Mouse (Mus musculus): ENCODE measurements at regions not wholly inside any gene's neighbourhood (a gene's known extent, or its start where the extent isn't known, plus 50 kb on each side); places are given as distances from the start of the nearest gene placed in this dataset.

- Histone ChIP-seq H3K4me3 (no peak overlapping the region), H3K27ac (no peak overlapping the region), H3K27me3 (ENCODE audit: low read depth, poor library complexity, severe bottlenecking) (no peaks in the 10 kb centered on the region), H3K9me3 (replicated peaks) (no peaks in the 10 kb centered on the region), H3K36me3 (no peaks in the 10 kb centered on the region), H3K4me1 (peaks cover 10% of the 10 kb centered on the region)
- DNase-seq (ENCODE audit: low spot score) = no peak
Observed at GRCm38 (mm10) chr4:8413307-8413706, 174.5 kb upstream of the Car8 start.

DNA sequence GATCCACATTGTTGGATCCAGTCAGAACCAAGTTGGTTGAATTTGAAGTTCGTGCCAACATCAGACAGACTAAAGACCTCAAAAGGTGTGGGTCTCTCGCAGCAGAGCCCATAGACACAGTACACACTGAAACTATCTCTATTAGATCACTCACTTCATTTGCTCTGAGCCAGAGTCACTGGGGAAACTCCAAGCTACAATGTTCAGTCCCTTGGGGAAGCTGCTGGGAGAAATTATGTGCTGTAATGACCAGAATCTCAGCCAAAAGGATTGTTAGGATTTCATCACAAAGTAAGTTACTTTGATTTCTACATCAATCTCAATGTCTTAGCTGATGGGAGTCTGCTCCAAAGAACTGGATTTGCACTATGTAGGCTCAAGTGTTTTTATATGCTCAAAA, 161.2 kb upstream of the Car8 start:
- Histone ChIP-seq H3K4me1 (peaks cover 6% of the 10 kb centered on the region; the same call in 1 of the 2 replicates), H3K36me3 (no peaks in the 10 kb centered on the region), H3K27ac (no peak overlapping the region), H3K9me3 (replicated peaks) (no peaks in the 10 kb centered on the region), H3K4me3 (no peak overlapping the region), H3K27me3 (ENCODE audit: low read depth, poor library complexity, severe bottlenecking) (no peaks in the 10 kb centered on the region)
- DNase-seq (ENCODE audit: low spot score) = no peak
- 90% methylated on average over 2 of the region's 2 CpGs for WGBS

DNA sequence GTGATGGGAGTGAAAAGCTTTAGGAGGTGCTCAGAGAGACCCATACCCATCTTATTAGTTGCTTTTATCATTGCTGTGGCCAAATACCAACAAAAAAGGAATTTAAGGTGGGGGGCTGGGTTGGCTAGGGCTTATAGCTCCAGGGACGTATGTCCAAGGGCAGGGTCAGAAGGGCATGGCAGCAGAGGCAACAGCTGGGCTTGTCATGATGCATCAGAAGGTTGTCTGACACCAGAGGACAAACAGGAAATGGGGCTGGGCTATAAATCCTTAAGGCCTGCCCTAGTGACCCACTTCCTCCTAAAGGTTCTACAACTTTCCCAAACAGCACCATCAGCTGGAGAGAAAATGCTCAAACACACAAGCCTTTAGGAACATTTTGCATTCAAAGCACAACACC, 160.6 kb upstream of the Car8 start:
- WGBS = 32% methylated on average over 1 of the region's 1 CpGs
- Histone ChIP-seq H3K27me3 (ENCODE audit: low read depth, poor library complexity, severe bottlenecking) (no peaks in the 10 kb centered on the region), H3K9me3 (replicated peaks) (no peaks in the 10 kb centered on the region), H3K4me1 (peaks cover 6% of the 10 kb centered on the region; the same call in 1 of the 2 replicates), H3K4me3 (no peak overlapping the region), H3K27ac (no peak overlapping the region), H3K36me3 (no peaks in the 10 kb centered on the region)
- no peak for DNase-seq (ENCODE audit: low spot score)

DNA sequence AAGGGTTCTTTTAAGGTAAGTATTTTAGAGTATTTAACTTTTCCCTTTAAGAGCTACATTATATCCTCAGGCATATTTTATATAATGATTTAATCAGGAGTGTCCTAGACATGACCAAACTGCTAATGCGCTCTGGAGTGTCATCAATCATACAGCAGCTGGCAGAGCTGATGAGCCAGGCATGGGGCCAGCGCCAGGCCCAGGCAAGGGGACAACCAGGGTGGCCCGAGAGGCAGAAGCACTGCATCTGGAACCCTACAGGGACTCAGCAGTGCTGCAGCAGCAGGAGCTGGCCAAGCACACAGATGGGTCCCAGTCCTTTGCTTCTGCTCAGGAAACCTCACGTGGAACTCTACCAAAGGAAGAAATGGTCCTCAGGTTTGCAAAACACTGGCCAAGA, 160.1 kb upstream of the Car8 start:
- WGBS = 81% methylated on average over 4 of the region's 4 CpGs
- H3K4me1 ChIP-seq = peaks cover 6% of the 10 kb centered on the region; the same call in 1 of the 2 replicates
- no peaks in the 10 kb centered on the region for H3K27me3 ChIP-seq (ENCODE audit: low read depth, poor library complexity, severe bottlenecking)
- H3K4me3 ChIP-seq = no peak overlapping the region
- H3K36me3 ChIP-seq = no peaks in the 10 kb centered on the region
- DNase-seq (ENCODE audit: low spot score) = no peak
- H3K27ac ChIP-seq = no peak overlapping the region
- H3K9me3 ChIP-seq (replicated peaks) = no peaks in the 10 kb centered on the region

GRCm38 (mm10) chr4:8383162-8383561, 144.3 kb upstream of the Car8 start:
- Histone ChIP-seq H3K36me3 (no peaks in the 10 kb centered on the region), H3K9me3 (replicated peaks) (no peaks in the 10 kb centered on the region), H3K4me1 (peaks cover 8% of the 10 kb centered on the region), H3K27ac (no peak overlapping the region), H3K4me3 (no peak overlapping the region), H3K27me3 (ENCODE audit: low read depth, poor library complexity, severe bottlenecking) (no peaks in the 10 kb centered on the region)
- no peak for DNase-seq (ENCODE audit: low spot score)
- WGBS = 97% methylated on average over 11 of the region's 11 CpGs

DNA sequence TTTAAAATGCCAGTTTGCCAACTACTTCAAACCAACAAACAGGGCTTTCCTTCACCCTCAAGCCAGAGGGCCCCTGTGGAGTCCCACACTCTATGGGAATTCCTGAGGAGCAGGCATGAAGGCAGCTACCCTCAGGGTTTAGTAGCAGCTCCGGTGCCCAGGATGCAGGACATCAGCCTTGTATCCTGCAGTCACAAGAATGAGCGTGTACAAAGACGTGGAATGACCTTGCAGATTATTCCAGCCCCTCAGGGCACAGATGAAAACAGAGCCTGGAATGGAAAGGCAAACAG, 143.2 kb upstream of the Car8 start:
- Histone ChIP-seq H3K9me3 (replicated peaks) (no peaks in the 10 kb centered on the region), H3K4me3 (no peak overlapping the region), H3K27ac (no peak overlapping the region), H3K27me3 (ENCODE audit: low read depth, poor library complexity, severe bottlenecking) (no peaks in the 10 kb centered on the region), H3K4me1 (peaks cover 8% of the 10 kb centered on the region), H3K36me3 (no peaks in the 10 kb centered on the region)
- 70% methylated on average over 3 of the region's 3 CpGs for WGBS
- no peak for DNase-seq (ENCODE audit: low spot score)

- WGBS = 35% methylated on average over 13 of the region's 13 CpGs
- no peaks in the 10 kb centered on the region for H3K36me3 ChIP-seq
- no peaks in the 10 kb centered on the region for H3K27me3 ChIP-seq (ENCODE audit: low read depth, poor library complexity, severe bottlenecking)
- no peak overlapping the region for H3K27ac ChIP-seq
- H3K4me3 ChIP-seq = no peak overlapping the region
- DNase-seq (ENCODE audit: low spot score) = peak; percentile 43
- H3K4me1 ChIP-seq = peaks cover 8% of the 10 kb centered on the region
- no peaks in the 10 kb centered on the region for H3K9me3 ChIP-seq (replicated peaks)
Observed at GRCm38 (mm10) chr4:8381408-8382124, 142.7 kb upstream of the Car8 start.

- peak; percentile 56 for DNase-seq (ENCODE audit: low spot score)
- no peaks in the 10 kb centered on the region for H3K36me3 ChIP-seq
- H3K9me3 ChIP-seq (replicated peaks) = no peaks in the 10 kb centered on the region
- H3K27me3 ChIP-seq (ENCODE audit: low read depth, poor library complexity, severe bottlenecking) = no peaks in the 10 kb centered on the region
- H3K4me3 ChIP-seq = no peak overlapping the region
- H3K4me1 ChIP-seq = peaks cover 8% of the 10 kb centered on the region
- no peak overlapping the region for H3K27ac ChIP-seq
- WGBS = 69% methylated on average over 5 of the region's 5 CpGs
Observed at GRCm38 (mm10) chr4:8380711-8381338, 142.0 kb upstream of the Car8 start.

DNA sequence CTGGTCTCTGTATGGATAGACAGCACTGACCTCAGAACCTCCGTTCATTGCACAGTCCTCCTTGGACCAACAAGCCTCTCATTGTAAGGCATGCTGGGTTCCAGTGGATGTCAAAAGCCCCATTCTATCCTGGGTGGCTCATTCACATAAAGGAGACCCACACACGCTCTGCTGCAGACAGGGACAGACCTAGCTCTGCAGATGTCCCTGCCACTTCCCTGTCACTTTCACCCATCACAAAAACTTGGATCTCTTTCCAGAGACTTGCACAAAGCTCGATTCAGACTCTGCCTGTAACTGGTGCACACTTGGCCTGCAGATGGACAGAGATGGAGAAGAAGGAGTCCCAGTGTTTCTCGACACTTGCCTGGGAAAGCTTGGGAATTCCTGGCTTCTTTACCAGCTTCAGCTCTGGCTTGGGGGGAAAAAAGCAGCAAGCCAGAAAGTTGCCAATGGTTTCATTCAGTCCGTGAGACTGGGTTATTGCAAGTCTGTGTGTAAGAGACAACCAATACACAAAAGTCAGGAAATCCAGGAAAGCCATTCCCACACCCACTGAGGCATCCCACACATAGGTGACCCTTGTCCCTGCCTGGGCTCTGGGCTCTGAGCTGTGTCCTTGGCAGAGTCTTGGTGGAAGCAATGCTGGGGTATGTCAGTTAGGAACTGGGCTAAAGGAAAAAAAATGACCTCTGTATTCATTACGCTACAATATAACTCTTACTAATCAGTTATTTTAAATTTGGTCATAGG, 136.1 kb upstream of the Car8 start:
- no peak overlapping the region for H3K4me3 ChIP-seq
- no peak overlapping the region for H3K27ac ChIP-seq
- 83% methylated on average over 6 of the region's 6 CpGs for WGBS
- no peaks in the 10 kb centered on the region for H3K36me3 ChIP-seq
- H3K9me3 ChIP-seq (replicated peaks) = no peaks in the 10 kb centered on the region
- no peaks in the 10 kb centered on the region for H3K4me1 ChIP-seq
- DNase-seq (ENCODE audit: low spot score) = no peak
- H3K27me3 ChIP-seq (ENCODE audit: low read depth, poor library complexity, severe bottlenecking) = no peaks in the 10 kb centered on the region

- Histone ChIP-seq H3K9me3 (replicated peaks) (no peaks in the 10 kb centered on the region), H3K36me3 (no peaks in the 10 kb centered on the region), H3K4me1 (no peaks in the 10 kb centered on the region), H3K27me3 (ENCODE audit: low read depth, poor library complexity, severe bottlenecking) (no peaks in the 10 kb centered on the region), H3K27ac (no peak overlapping the region), H3K4me3 (no peak overlapping the region)
- no peak for DNase-seq (ENCODE audit: low spot score)
- WGBS = 85% methylated on average over 3 of the region's 3 CpGs
Observed at GRCm38 (mm10) chr4:8374061-8374460, 135.2 kb upstream of the Car8 start.

DNA sequence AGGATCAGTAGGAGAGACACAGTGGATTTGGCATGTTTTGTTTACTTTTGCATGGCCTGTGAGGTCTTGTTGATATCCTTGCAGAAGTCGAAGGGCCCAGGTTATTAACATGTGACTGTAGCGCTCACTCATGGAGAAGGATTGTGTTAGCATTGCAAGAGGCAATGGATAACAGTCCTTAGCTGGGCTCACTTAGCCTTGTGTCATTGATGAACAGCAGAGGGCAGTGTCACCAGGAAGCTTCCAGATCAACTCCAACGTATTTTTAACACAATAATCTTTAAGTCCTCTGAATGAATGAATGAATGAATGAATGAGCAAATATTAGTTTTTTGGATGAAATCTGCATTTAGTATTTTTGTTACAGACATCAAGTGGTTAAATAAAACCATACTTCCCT, 133.2 kb upstream of the Car8 start:
- Histone ChIP-seq H3K9me3 (replicated peaks) (no peaks in the 10 kb centered on the region), H3K4me3 (no peak overlapping the region), H3K27ac (no peak overlapping the region), H3K36me3 (no peaks in the 10 kb centered on the region), H3K4me1 (no peaks in the 10 kb centered on the region), H3K27me3 (ENCODE audit: low read depth, poor library complexity, severe bottlenecking) (no peaks in the 10 kb centered on the region)
- WGBS = 70% methylated on average over 3 of the region's 3 CpGs
- DNase-seq (ENCODE audit: low spot score) = no peak

GRCm38 (mm10) chr4:8370786-8371185, 131.9 kb upstream of the Car8 start:
- Histone ChIP-seq H3K4me3 (no peak overlapping the region), H3K9me3 (replicated peaks) (no peaks in the 10 kb centered on the region), H3K36me3 (no peaks in the 10 kb centered on the region), H3K27me3 (ENCODE audit: low read depth, poor library complexity, severe bottlenecking) (no peaks in the 10 kb centered on the region), H3K4me1 (no peaks in the 10 kb centered on the region), H3K27ac (no peak overlapping the region)
- 67% methylated on average over 9 of the region's 9 CpGs for WGBS
- no peak for DNase-seq (ENCODE audit: low spot score)

DNA sequence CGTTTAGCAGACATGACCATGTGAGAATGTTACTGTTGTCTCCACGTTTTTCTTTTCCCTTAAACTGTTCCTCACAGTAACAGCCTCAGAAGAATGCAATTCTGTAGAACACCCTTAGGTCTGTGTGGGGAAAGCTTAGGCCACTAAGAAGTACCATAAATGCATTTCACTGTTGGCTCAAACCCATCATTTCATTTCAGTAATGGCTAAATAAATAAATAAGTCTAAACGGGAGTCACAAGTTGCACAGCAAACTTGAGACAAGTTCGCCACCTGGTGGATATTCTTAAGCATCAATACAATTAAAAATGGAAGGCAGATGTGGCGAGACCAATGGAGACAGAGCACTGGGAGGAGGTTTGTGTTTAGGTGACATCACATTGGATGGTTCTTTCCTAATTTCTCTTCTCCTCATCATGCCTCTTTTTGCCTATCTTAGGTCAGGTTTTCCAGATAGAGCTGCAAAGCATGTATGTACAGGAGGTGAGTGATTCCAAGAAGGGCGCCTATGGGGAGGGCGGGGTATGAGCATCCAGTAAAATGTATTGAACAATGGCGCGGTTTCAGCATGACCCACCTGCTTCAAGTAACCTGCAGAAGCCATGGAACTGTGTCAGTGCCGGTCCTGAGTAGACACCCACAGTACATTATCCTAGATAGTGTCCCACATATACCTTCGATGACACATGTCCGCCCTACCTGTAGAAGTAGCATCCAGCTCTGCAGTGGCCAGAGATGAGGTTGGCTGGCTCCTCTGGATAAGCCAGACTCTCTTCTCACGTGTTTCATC, 128.8 kb upstream of the Car8 start:
- no peak overlapping the region for H3K4me3 ChIP-seq
- H3K36me3 ChIP-seq = no peaks in the 10 kb centered on the region
- no peaks in the 10 kb centered on the region for H3K27me3 ChIP-seq (ENCODE audit: low read depth, poor library complexity, severe bottlenecking)
- no peaks in the 10 kb centered on the region for H3K9me3 ChIP-seq (replicated peaks)
- DNase-seq (ENCODE audit: low spot score) = no peak
- 0 out of 2 replicates have a peak, but pooled peaks cover 3% of the 10 kb centered on the region for H3K4me1 ChIP-seq
- 63% methylated on average over 13 of the region's 13 CpGs for WGBS
- no peak overlapping the region for H3K27ac ChIP-seq
